Mouse (Mus musculus) brain, embryonic 18.5 days (tissue): ENCODE data around the gene Cd7.

Experiments
- DNase-seq: peaks from one replicate; pipeline ENCODE4 v3.0.0-alpha.2; 2012; ENCODE audit warnings: low read depth, low spot score

Cd7 gene

GRCm38 (mm10) chr11:120990951-120991526 lies 48.2 kb downstream of the Cd7 start, which contains the start of gene Csnk1d:
Csnk1d (minus strand) TSS chr11:120991330.
- peak; percentile 89 for DNase-seq

GRCm38 (mm10) chr11:120990126-120990781 lies 49.0 kb downstream of the Cd7 start:
- no peak for DNase-seq

GRCm38 (mm10) chr11:120989523-120989922 lies 49.7 kb downstream of the Cd7 start:
- DNase-seq: no peak

- no peak for DNase-seq
Measured at GRCm38 (mm10) chr11:120988410-120988809, 50.8 kb downstream of the Cd7 start.

GRCm38 (mm10) chr11:120987608-120988007 lies 51.6 kb downstream of the Cd7 start:
- no peak for DNase-seq
